Mouse (Mus musculus) telencephalon, adult 2 months (tissue): ENCODE measurements around the gene Ubl3.

Source experiments
- DNase-seq: peaks from one replicate; pipeline ENCODE4 v3.0.0-alpha.2; 2011; ENCODE audit warnings: low read depth, low spot score

Gene Ubl3

GRCm38 (mm10) chr5:148527632-148528031 is 25.0 kb downstream of the Ubl3 start:
- no peak for DNase-seq

GRCm38 (mm10) chr5:148526631-148527030 is 26.0 kb downstream of the Ubl3 start:
- no peak for DNase-seq

DNA sequence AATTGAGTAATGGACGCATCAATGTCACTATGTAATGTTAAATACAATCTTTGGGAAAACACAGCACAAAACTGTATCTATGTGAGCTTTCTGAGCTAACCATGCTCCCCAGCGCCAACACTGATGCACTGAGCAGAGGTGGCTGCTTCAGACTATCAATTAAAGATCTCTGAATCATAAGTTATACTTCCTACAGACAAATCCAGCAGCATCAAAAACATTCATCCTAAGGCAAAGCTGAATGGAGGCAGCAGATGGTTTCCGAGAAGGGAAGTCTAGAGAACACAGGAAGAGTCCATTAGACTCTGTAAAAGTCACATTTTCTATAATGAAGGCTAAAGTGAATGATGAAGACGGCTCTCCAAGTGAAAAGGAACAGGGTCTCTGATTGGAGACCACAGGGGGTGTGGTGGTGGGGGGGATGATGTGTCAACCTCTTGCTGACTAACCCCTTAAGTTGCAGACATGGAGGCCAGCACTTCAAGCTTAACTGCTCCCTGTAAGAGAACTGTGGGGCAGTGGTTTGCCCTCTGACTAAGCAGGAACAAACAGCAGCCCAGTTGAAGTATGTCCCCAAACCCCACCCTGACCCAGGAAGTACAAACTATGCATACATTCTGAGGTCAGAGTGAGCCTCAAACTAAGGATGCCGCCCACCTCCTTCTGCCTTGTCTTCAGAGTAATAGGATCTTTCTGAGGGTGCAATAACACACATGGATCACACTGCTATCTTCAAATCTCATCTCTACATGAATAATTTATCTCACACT is 29.2 kb downstream of the Ubl3 start:
- no peak for DNase-seq

DNA sequence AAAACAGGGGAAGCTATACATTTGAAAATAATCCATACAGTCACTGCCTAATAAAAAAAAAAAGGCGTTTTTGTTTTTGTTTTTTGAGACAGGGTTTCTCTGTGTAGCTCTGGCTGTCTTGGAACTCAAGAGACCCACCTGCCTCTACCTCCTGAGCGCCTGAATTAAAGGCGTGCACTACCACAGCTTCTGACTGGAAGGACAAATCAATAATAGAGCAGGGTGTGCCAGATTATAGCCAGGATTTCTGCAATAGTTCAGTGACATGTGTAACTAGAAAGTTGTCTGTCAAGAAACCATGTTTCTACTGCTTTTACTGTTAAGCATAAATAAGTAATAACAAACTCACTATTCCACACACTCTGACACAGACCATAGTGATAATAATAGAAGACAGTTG is 30.2 kb downstream of the Ubl3 start:
- no peak for DNase-seq

DNA sequence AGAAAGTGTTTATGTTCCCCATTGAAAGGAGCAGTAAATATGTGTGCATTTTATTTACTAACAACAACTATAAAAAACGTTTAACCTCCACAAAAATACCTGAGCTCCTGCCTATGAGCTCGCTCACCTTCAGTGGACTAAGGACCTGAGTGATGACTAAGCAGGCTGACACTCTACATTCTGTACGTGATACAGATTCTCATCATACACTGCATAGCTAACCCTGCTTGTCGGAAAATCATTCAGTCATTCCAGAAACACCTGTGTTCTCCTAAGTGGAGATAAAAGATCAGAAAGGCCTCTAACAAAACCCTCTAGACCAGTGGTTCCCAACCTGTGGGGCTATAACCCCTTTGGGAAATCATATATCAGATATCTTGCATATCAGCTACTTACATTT is 35.1 kb downstream of the Ubl3 start:
- DNase-seq = no peak

GRCm38 (mm10) chr5:148512042-148512640 is 40.4 kb downstream of the Ubl3 start:
- DNase-seq = no peak

GRCm38 (mm10) chr5:148510265-148510664 is 42.3 kb downstream of the Ubl3 start:
- no peak for DNase-seq

GRCm38 (mm10) chr5:148509731-148510130 is 42.9 kb downstream of the Ubl3 start:
- DNase-seq = no peak

DNA sequence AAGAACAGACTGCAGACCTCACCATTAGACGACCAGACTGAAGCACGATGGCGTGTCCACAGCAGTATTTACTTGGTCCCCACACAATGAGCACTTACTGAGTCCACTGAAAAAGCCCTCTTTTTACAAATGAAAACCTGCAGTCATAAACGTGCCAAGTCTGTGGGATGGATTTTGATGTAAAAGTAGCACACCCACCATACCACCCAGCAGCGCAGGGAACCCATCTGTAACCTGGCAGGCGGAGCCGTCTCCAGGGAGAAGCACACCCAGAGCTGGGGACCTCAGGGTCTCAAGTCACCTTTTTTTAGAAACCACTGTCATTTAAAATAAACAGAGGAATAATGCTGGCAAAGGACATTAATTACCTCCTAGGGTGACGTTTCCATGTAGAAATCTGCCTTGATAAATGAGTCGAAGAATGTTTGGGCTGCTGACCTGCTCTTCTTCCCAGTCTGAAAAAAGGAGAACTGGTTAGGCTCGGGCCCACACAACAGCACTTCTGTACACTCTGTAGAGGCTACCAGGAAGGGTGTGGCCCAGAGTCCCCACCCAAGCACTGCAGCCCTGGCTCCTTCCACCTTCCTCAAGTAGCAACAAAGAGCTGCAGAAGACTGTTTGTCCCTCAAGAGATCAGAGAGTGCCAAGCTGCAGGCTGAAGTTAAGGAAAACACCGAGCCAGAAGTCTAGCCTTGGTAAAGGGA is 43.5 kb downstream of the Ubl3 start:
- no peak for DNase-seq

DNA sequence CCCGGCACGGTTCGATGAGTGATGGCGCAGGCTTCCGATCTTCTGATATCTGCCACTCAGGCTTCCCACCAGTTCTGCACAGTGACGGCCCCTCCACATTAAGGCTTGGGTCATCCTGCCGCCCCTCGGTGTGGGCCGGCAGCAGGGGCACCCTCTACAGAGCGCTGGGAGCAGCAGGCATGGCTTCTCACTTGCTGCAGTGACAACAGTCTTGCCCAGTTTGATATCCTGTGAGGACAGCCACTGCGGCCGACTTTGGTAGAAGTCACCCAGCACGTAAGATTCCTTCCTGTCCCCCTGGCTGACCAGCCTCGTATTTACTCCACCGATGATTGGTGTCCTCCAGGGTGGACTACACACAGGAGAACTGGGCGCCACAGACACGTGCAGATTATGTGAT is 47.2 kb downstream of the Ubl3 start:
- DNase-seq = no peak

DNA sequence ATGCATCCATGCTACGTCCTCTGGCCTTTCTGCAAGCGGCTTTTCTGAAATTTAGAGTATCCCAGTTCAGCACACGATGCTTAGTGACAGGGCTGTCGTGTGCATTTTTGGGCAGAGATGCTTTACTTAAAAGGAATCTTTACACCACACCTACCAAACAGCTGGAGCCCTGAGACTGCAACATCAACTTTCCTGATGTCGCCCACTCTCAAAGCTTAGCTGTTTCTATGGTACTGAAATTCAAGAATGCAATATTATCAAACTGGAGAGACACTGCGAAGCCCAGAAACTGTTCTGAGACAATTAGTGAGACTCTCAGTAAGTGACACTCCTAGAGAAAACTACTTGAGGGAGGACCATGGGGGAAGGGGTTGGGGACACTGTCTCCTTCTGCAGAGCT is 50.4 kb downstream of the Ubl3 start:
- no peak for DNase-seq

DNA sequence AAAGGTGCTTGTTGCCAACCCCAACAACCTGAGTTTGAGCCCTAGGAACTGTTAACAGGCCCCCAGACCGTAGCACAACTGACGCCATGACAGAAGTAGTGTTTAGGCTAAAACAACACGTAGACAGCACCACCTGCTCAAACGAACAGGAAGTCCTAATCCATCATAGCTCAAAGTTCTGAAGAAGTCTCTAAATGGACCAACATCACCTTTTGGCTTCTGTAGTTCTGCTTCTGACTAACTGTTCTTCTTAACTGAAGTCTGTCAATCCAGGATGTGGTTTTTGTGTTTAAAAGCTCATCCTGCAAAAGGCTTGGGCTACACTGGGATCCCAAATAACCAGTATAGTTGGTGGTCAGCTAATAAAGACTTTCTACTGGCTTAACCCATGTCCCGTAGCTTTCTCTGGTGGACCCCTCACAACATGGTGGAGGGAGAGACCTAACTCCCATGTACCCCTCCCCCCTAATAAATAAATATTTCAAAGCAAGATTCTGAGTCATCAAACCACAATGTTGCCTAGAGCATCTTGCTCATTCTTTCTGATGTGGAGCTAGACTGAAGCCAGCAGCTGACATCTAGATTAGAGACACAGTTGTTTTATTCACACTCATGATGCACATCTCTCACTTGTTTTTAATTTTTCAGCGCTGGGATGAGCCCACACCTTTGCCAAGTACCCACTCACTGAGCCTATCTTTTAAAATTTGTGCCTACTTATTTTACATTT is 51.2 kb downstream of the Ubl3 start:
- no peak for DNase-seq

- no peak for DNase-seq
Observed at GRCm38 (mm10) chr5:148500516-148500915, 52.1 kb downstream of the Ubl3 start.

GRCm38 (mm10) chr5:148499616-148500015 is 53.0 kb downstream of the Ubl3 start:
- no peak for DNase-seq

DNA sequence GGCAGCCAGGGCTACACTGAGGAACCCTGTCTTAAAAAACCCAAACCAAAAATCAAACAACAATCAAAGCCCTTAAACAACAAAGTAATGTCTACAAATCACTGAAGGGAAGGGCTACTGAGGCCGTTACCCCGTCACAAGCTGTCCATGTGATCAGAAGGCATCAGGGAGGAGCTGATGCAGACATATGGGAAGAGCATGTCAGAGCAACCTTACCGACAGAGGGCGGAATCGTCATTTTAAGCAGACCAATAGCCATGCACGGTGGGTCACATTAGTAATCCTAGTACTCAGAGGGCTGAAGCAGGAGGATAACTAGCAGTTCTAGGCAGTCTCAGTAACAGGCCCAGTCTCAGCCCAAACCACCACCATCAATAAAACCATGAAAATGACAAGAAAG is 56.6 kb downstream of the Ubl3 start:
- DNase-seq = no peak

- no peak for DNase-seq
Observed at GRCm38 (mm10) chr5:148495173-148495572, 57.4 kb downstream of the Ubl3 start.

DNA sequence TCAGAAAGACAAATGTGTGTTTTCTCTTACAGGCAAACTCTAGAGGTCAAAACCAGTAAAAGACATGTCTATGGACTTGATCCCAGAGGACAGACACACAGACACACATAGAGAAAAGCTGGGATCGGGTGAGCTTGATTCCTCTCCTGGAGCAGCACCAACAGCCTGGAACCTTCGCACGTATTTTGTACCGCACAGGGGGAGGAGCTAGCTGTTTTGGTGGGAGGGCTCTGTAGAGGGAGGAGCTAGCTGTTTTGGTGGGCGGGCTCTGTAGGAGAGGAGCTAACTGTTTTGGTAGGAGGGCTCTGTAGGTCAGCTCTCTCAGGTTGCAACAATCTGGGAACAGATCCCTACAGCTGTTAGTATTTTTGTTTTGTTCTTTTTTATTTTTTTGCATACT is 58.3 kb downstream of the Ubl3 start:
- no peak for DNase-seq

DNA sequence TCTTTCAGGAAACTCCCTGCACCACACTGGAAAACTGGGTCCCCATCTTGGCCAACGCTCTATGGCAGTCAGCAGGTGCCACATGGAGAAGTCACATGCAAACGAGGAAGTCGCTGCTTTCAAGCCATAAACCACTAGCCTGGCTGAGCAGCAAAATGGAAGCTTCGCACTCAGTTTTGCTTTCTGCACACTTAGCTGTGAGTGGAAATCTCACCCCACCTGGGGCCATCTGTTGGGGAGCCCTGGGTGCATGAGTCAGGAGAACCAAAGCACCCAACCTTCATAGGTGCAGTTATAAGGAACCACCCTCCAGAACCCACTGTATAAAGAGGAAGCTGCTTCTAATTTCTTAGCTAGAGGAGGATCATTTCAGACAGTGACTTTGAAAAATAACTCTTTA is 59.6 kb downstream of the Ubl3 start:
- DNase-seq = no peak

GRCm38 (mm10) chr5:148490391-148490790 is 62.2 kb downstream of the Ubl3 start:
- DNase-seq = no peak

- no peak for DNase-seq
Observed at GRCm38 (mm10) chr5:148489724-148490193, 62.8 kb downstream of the Ubl3 start.

GRCm38 (mm10) chr5:148488891-148489723 is 63.5 kb downstream of the Ubl3 start:
- no peak for DNase-seq
